Mouse (Mus musculus) liver, postnatal 0 days (tissue): ENCODE measurements around the gene Taok3. TPM values are rescaled to one million over a fixed set of nuclear protein-coding genes. Genes with fewer than 3 reads are reported as not detected.

ENCODE experiments used
- ATAC-seq: fragments of 200-750 bp; cut with Nextera tagmentation; 2 replicates; pipeline ENCODE4 v1.8.0; 2017; ENCODE audit warnings: mild to moderate bottlenecking, moderate library complexity
- DNase-seq: peaks from one replicate; pipeline ENCODE4 v3.0.0-alpha.2; 2016
- H3K27ac ChIP-seq: fragments of 300-500 bp; sonication (generic); 2 replicates; pipeline ENCODE4 v1.5.1; 2014; ENCODE audit warnings: antibody characterized with exemption, moderate library complexity, mild to moderate bottlenecking, low read depth
- H3K27me3 ChIP-seq: fragments of 300-500 bp; sonication (generic); 2 replicates; pipeline ENCODE4 v1.6.1; 2014; ENCODE audit warnings: low read length, control low read depth, mixed read lengths; ENCODE audit not compliant: insufficient read depth
- H3K36me3 ChIP-seq: fragments of 300-500 bp; sonication (generic); replicated peaks from 2 replicates; pipeline ENCODE4 v1.6.1; 2014; ENCODE audit warnings: mild to moderate bottlenecking, control low read depth, low read length, moderate library complexity, mixed read lengths; ENCODE audit not compliant: insufficient read depth
- H3K4me1 ChIP-seq: fragments of 300-500 bp; sonication (generic); 2 replicates; pipeline ENCODE4 v1.6.1; 2014; ENCODE audit warnings: antibody characterized with exemption, mild to moderate bottlenecking, control low read depth; ENCODE audit not compliant: insufficient read depth
- H3K4me2 ChIP-seq: fragments of 300-500 bp; sonication (generic); 2 replicates; pipeline ENCODE4 v1.6.1; 2014; ENCODE audit warnings: low read depth, mild to moderate bottlenecking, low read length, moderate library complexity, mixed read lengths
- H3K4me3 ChIP-seq: fragments of 300-500 bp; sonication (generic); 2 replicates; pipeline ENCODE4 v1.5.1; 2014; ENCODE audit warnings: low read depth, low read length
- H3K9ac ChIP-seq: fragments of 300-500 bp; sonication (generic); replicated peaks from 2 replicates; pipeline ENCODE4 v1.6.1; 2014; ENCODE audit warnings: mild to moderate bottlenecking, moderate library complexity
- H3K9me3 ChIP-seq: fragments of 300-500 bp; sonication (generic); 2 replicates; pipeline ENCODE4 v1.6.1; 2016; ENCODE audit warnings: mild to moderate bottlenecking, control low read depth, low read length, mixed read lengths
- CTCF ChIP-seq: sonication (generic); IDR thresholded peaks from 2 replicates; pipeline ENCODE4 v1.5.1; 2016; ENCODE audit warnings: antibody characterized with exemption, low read depth
- EP300 ChIP-seq: IDR thresholded peaks from 2 replicates; pipeline ENCODE4 v1.6.1; 2016; ENCODE audit warnings: antibody characterized with exemption, low read depth, mild to moderate bottlenecking
- WGBS: fragments of 180-500 bp; shearing (Covaris S2); extraction: QIAGEN DNeasy Blood & Tissue Kit; methylation state at CpG from one replicate; pipeline ENCODE4 v1.1.7; 2014; ENCODE audit not compliant: insufficient replicate concordance; 5-methylcytosine and 5-hydroxymethylcytosine counted together
- polyA plus RNA-seq: library from polyadenylated mRNA; unstranded; fragments of >200 nt; fragmentation: Nextera tagmentation; extraction: Ambion mirVana; gene quantifications from 2 replicates; pipeline ENCODE4 v1.2.1, GENCODE M21; 2015

Taok3 gene
- polyA plus RNA-seq, 1 experiment from 2014 or later = 41.9 TPM

GRCm38 (mm10) chr5:117108731-117109130 is 11.2 kb upstream of the Taok3 start:
- 90% methylated on average over 13 of the region's 13 CpGs for WGBS
- Histone ChIP-seq H3K27me3 (no peaks in the 10 kb centered on the region), H3K9me3 (no peaks in the 10 kb centered on the region), H3K4me2 (no peak overlapping the region), H3K36me3 (peaks cover 70% of the 10 kb centered on the region), H3K9ac (no peak overlapping the region), H3K27ac (no peak overlapping the region), H3K4me1 (0 out of 2 replicates have a peak, but pooled peaks cover under 1% of the 10 kb centered on the region), H3K4me3 (no peak overlapping the region)
- no peak for DNase-seq
- TF ChIP-seq EP300 (no peak), CTCF (no peak)
- no peak for ATAC-seq

GRCm38 (mm10) chr5:117109522-117109921 is 10.4 kb upstream of the Taok3 start:
- no peaks in the 10 kb centered on the region for H3K9me3 ChIP-seq
- ATAC-seq = no peak
- no peak overlapping the region for H3K4me2 ChIP-seq
- 87% methylated on average over 8 of the region's 8 CpGs for WGBS
- no peaks in the 10 kb centered on the region for H3K27me3 ChIP-seq
- TF ChIP-seq EP300 (no peak), CTCF (peak; percentile 64)
- H3K4me1 ChIP-seq = 0 out of 2 replicates have a peak, but pooled peaks cover 7% of the 10 kb centered on the region
- H3K36me3 ChIP-seq = peaks cover 65% of the 10 kb centered on the region
- H3K27ac ChIP-seq = no peak overlapping the region
- no peak overlapping the region for H3K4me3 ChIP-seq
- peak; percentile 41 for DNase-seq
- H3K9ac ChIP-seq = no peak overlapping the region

GRCm38 (mm10) chr5:117111064-117111773 is 8.7 kb upstream of the Taok3 start:
- H3K9me3 ChIP-seq = no peaks in the 10 kb centered on the region
- H3K27me3 ChIP-seq = no peaks in the 10 kb centered on the region
- no peak overlapping the region for H3K4me2 ChIP-seq
- ATAC-seq (no peak), DNase-seq (no peak)
- H3K36me3 ChIP-seq = peaks cover 50% of the 10 kb centered on the region
- H3K4me3 ChIP-seq = no peak overlapping the region
- TF ChIP-seq EP300 (no peak), CTCF (no peak)
- H3K4me1 ChIP-seq = peaks cover 7% of the 10 kb centered on the region; the same call in 1 of the 2 replicates
- no peak overlapping the region for H3K27ac ChIP-seq
- H3K9ac ChIP-seq = no peak overlapping the region
- 90% methylated on average over 16 of the region's 16 CpGs for WGBS

GRCm38 (mm10) chr5:117111774-117112112 is 8.2 kb upstream of the Taok3 start:
- Histone ChIP-seq H3K9me3 (no peaks in the 10 kb centered on the region), H3K27ac (no peak overlapping the region), H3K27me3 (no peaks in the 10 kb centered on the region), H3K4me3 (no peak overlapping the region), H3K4me2 (no peak overlapping the region), H3K4me1 (peaks cover 12% of the 10 kb centered on the region; the same call in 1 of the 2 replicates), H3K36me3 (peaks cover 46% of the 10 kb centered on the region), H3K9ac (no peak overlapping the region)
- DNase-seq = no peak
- WGBS = 91% methylated on average over 7 of the region's 7 CpGs
- TF ChIP-seq EP300 (no peak), CTCF (no peak)
- no peak for ATAC-seq

- Histone ChIP-seq H3K9me3 (no peaks in the 10 kb centered on the region), H3K4me2 (no peak overlapping the region), H3K4me3 (no peak overlapping the region), H3K27me3 (no peaks in the 10 kb centered on the region), H3K9ac (no peak overlapping the region), H3K36me3 (peaks cover 39% of the 10 kb centered on the region), H3K27ac (no peak overlapping the region), H3K4me1 (peaks cover 13% of the 10 kb centered on the region; the same call in 1 of the 2 replicates)
- WGBS = 89% methylated on average over 7 of the region's 7 CpGs
- ATAC-seq = no peak
- no peak for DNase-seq
- no peak for TF ChIP-seq EP300
- TF ChIP-seq CTCF = peak; percentile 57
Measured at GRCm38 (mm10) chr5:117113330-117113729, 6.6 kb upstream of the Taok3 start.

GRCm38 (mm10) chr5:117114581-117115192 is 5.2 kb upstream of the Taok3 start:
- 5% methylated on average over 16 of the region's 16 CpGs for WGBS

More at GRCm38 (mm10) chr5:117114581-117115192, 5.2 kb upstream of the Taok3 start:
- peak overlapping the region; percentile 97 for H3K27ac ChIP-seq
- H3K4me3 ChIP-seq = peak overlapping the region; percentile 91
- H3K4me1 ChIP-seq = peaks cover 17% of the 10 kb centered on the region
- DNase-seq = no peak
- TF ChIP-seq CTCF (peak; percentile 78), EP300 (no peak)
- no peaks in the 10 kb centered on the region for H3K9me3 ChIP-seq
- H3K27me3 ChIP-seq = no peaks in the 10 kb centered on the region
- peak overlapping the region; percentile 96 for H3K9ac ChIP-seq
- peak overlapping the region; percentile 82 for H3K4me2 ChIP-seq
- ATAC-seq = no peak
- peaks cover 27% of the 10 kb centered on the region for H3K36me3 ChIP-seq
